Mouse (Mus musculus) stomach, postnatal 0 days (tissue): ENCODE measurements at regions not wholly inside any gene's neighbourhood (a gene's known extent, or its start where the extent isn't known, plus 50 kb on each side); places are given as distances from the start of the nearest gene placed in this dataset. TPM values are rescaled to one million over a fixed set of nuclear protein-coding genes. Genes with fewer than 3 reads are reported as not detected.

ENCODE experiments used
- ATAC-seq: fragments of 200-750 bp; cut with Nextera tagmentation; 2 replicates; pipeline ENCODE4 v1.8.0; 2017; ENCODE audit not compliant: low FRiP score, low TSS enrichment
- DNase-seq: peaks from one replicate; pipeline ENCODE4 v3.0.0-alpha.2; 2016; ENCODE audit warnings: low spot score
- H3K27ac ChIP-seq: fragments of 300-500 bp; sonication (generic); replicated peaks from 2 replicates; pipeline ENCODE4 v1.5.1; 2014; ENCODE audit warnings: mild to moderate bottlenecking, control low read depth
- H3K27me3 ChIP-seq: fragments of 300-500 bp; sonication (generic); 2 replicates; pipeline ENCODE4 v1.6.1; 2014; ENCODE audit warnings: low read length; ENCODE audit not compliant: control insufficient read depth, insufficient read depth
- H3K36me3 ChIP-seq: fragments of 300-500 bp; sonication (generic); 2 replicates; pipeline ENCODE4 v1.6.1; 2014; ENCODE audit warnings: low read length, mixed read lengths; ENCODE audit not compliant: control insufficient read depth, insufficient read depth
- H3K4me1 ChIP-seq: fragments of 300-500 bp; sonication (generic); replicated peaks from 2 replicates; pipeline ENCODE4 v1.6.1; 2014; ENCODE audit warnings: antibody characterized with exemption; ENCODE audit not compliant: control insufficient read depth, insufficient read depth
- H3K4me2 ChIP-seq: fragments of 300-500 bp; sonication (generic); replicated peaks from 2 replicates; pipeline ENCODE4 v1.6.1; 2014; ENCODE audit warnings: low read depth, mild to moderate bottlenecking, control low read depth, moderate library complexity
- H3K4me3 ChIP-seq: fragments of 300-500 bp; sonication (generic); 2 replicates; pipeline ENCODE4 v1.5.1; 2014; ENCODE audit warnings: low read depth, low read length, control low read depth
- H3K9ac ChIP-seq: fragments of 300-500 bp; sonication (generic); 2 replicates; pipeline ENCODE4 v1.6.1; 2014; ENCODE audit warnings: mild to moderate bottlenecking, low read length, control low read depth, mixed read lengths
- H3K9me3 ChIP-seq: fragments of 300-500 bp; sonication (generic); 2 replicates; pipeline ENCODE4 v1.6.1; 2016; ENCODE audit warnings: low read length; ENCODE audit not compliant: control insufficient read depth
- CTCF ChIP-seq: IDR thresholded peaks from 2 replicates; pipeline ENCODE4 v1.5.1; 2016; ENCODE audit warnings: antibody characterized with exemption, low read depth, mild to moderate bottlenecking, moderate library complexity
- EP300 ChIP-seq: optimal IDR thresholded peaks from 2 replicates; pipeline ENCODE3; 2016; ENCODE audit warnings: antibody characterized with exemption
- WGBS: fragments of 180-500 bp; shearing (Covaris S2); extraction: QIAGEN DNeasy Blood & Tissue Kit; methylation state at CpG from one replicate; pipeline ENCODE4 v1.1.7; 2014; 5-methylcytosine and 5-hydroxymethylcytosine counted together
- microRNA counts: library from miRNA; unstranded; fragments of <30 nt; microRNA quantifications from one replicate; lab custom pipeline; 2015
- microRNA-seq: library from miRNA; unstranded; fragments of <30 nt; microRNA quantifications from one replicate; pipeline ENCODE4, GENCODE M21; 2016

GRCm38 (mm10) chr13:75631048-75631447 lies 75.5 kb upstream of the Ell2 start:
- no peak overlapping the region for H3K4me2 ChIP-seq
- WGBS = 85% methylated on average over 1 of the region's 1 CpGs
- H3K4me3 ChIP-seq = no peak overlapping the region
- DNase-seq = no peak
- TF ChIP-seq CTCF = no peak
- TF ChIP-seq EP300 = no peak
- no peak for ATAC-seq
- H3K27ac ChIP-seq = no peak overlapping the region
- H3K27me3 ChIP-seq = no peaks in the 10 kb centered on the region
- H3K9ac ChIP-seq = no peak overlapping the region
- H3K36me3 ChIP-seq = no peaks in the 10 kb centered on the region
- H3K4me1 ChIP-seq = no peaks in the 10 kb centered on the region
- H3K9me3 ChIP-seq = no peaks in the 10 kb centered on the region

- Histone ChIP-seq H3K4me2 (no peak overlapping the region), H3K27me3 (no peaks in the 10 kb centered on the region), H3K9me3 (no peaks in the 10 kb centered on the region), H3K4me1 (no peaks in the 10 kb centered on the region), H3K27ac (no peak overlapping the region), H3K4me3 (no peak overlapping the region), H3K9ac (no peak overlapping the region), H3K36me3 (no peaks in the 10 kb centered on the region)
- no peak for DNase-seq
- 31% methylated on average over 1 of the region's 1 CpGs for WGBS
- TF ChIP-seq EP300 (no peak), CTCF (no peak)
- ATAC-seq = no peak
Measured at GRCm38 (mm10) chr13:75647513-75647912, 59.0 kb upstream of the Ell2 start.

GRCm38 (mm10) chr13:75651941-75652340 lies 54.6 kb upstream of the Ell2 start:
- Histone ChIP-seq H3K9ac (no peak overlapping the region), H3K27me3 (no peaks in the 10 kb centered on the region), H3K4me1 (no peaks in the 10 kb centered on the region), H3K9me3 (no peaks in the 10 kb centered on the region), H3K36me3 (no peaks in the 10 kb centered on the region), H3K4me2 (no peak overlapping the region), H3K4me3 (no peak overlapping the region), H3K27ac (no peak overlapping the region)
- no peak for TF ChIP-seq EP300
- no peak for TF ChIP-seq CTCF
- WGBS = 45% methylated on average over 3 of the region's 3 CpGs
- DNase-seq = no peak
- no peak for ATAC-seq

- Histone ChIP-seq H3K9me3 (no peaks in the 10 kb centered on the region), H3K4me3 (no peak overlapping the region), H3K9ac (no peak overlapping the region), H3K4me1 (no peaks in the 10 kb centered on the region), H3K27me3 (no peaks in the 10 kb centered on the region), H3K36me3 (no peaks in the 10 kb centered on the region), H3K27ac (no peak overlapping the region), H3K4me2 (no peak overlapping the region)
- no peak for TF ChIP-seq CTCF
- TF ChIP-seq EP300 = no peak
- ATAC-seq (0 out of 2 replicates have a peak, but pooled peaks have one; percentile 38), DNase-seq (no peak)
- 62% methylated on average over 2 of the region's 2 CpGs for WGBS
Measured at GRCm38 (mm10) chr13:75652966-75653365, 53.6 kb upstream of the Ell2 start.

MicroRNAs encoded in the stretch of these regions (microRNA counts, 519-probe panel; counts per million panel counts)
- microRNA mmu-miR-682 (lab: Ali Mortazavi, UCI) = not detected

Small RNA genes lying in the stretch of these regions (microRNA-seq; reads per million reads assigned to microRNA genes)
- not detected for gene Mir682
